Mouse (Mus musculus): ENCODE data around the gene Pmpcb.

GRCm38 (mm10) chr5:21700934-21701333, 36.0 kb upstream of the Pmpcb start:
- TF ChIP-seq CTCF (IDR thresholded peaks at IDR 0.05; ENCODE audit: extremely low read depth, insufficient read depth, low read length) (no peak), POLR2A (IDR thresholded peaks at IDR 0.05; ENCODE audit: extremely low read depth, insufficient read depth, low read length) (no peak)

All from cortical plate, adult 2 months (tissue).